ENCODE assay signal across 12 mouse cellular contexts in genomic region chr9:66274657-66275056, GRCm38 (mm10).
DNase-seq lines count a peak whose midpoint lies in the region; ATAC-seq and TF ChIP-seq lines count a peak whose summit lies in the region.
"Had no signal": no experiment of that assay in that cellular context is flagged by ENCODE, and none has a peak within 500 bp of the region (broad histone marks: within the 10 kb centered on the region; RNA-seq: fewer than 3 reads in every experiment).

No protein-coding gene starts in this region.

- H3K9me3 ChIP-seq in heart, embryonic 13.5 days, result no peaks in the 10 kb centered on the region
- H3K9me3 ChIP-seq in lung, postnatal 0 days (ENCODE audit: low read length), result no peaks in the 10 kb centered on the region
- no peaks in the 10 kb centered on the region for H3K9me3 ChIP-seq in forebrain, postnatal 0 days (ENCODE audit: low read length)
- no peaks in the 10 kb centered on the region for H3K9me3 ChIP-seq in stomach, embryonic 14.5 days (ENCODE audit: control insufficient read depth, low read depth, low read length)

- no peaks in the 10 kb centered on the region for H3K36me3 ChIP-seq in heart, embryonic 13.5 days
- H3K36me3 ChIP-seq in lung, postnatal 0 days (ENCODE audit: insufficient read depth, low read length), result no peaks in the 10 kb centered on the region
- H3K36me3 ChIP-seq in forebrain, postnatal 0 days (ENCODE audit: insufficient read depth), result no peaks in the 10 kb centered on the region
- H3K36me3 ChIP-seq in stomach, embryonic 14.5 days (ENCODE audit: control insufficient read depth, insufficient read depth, low read length), result no peaks in the 10 kb centered on the region

- no peaks in the 10 kb centered on the region for H3K27me3 ChIP-seq in heart, embryonic 13.5 days (replicated peaks)
- no peaks in the 10 kb centered on the region for H3K27me3 ChIP-seq in lung, postnatal 0 days (replicated peaks; ENCODE audit: insufficient read depth, low read length)
- no peaks in the 10 kb centered on the region for H3K27me3 ChIP-seq in forebrain, postnatal 0 days (ENCODE audit: insufficient read depth, low read length)
- no peaks in the 10 kb centered on the region for H3K27me3 ChIP-seq in stomach, embryonic 14.5 days (ENCODE audit: control insufficient read depth, insufficient read depth, low read length)

- ATAC-seq in heart, embryonic 13.5 days (ENCODE audit: extremely low read depth, insufficient number of reproducible peaks, low FRiP score, low TSS enrichment), result no peak
- 0 out of 2 replicates have a peak, but pooled peaks have one; percentile 22 for ATAC-seq in lung, postnatal 0 days
- no peak for ATAC-seq in forebrain, postnatal 0 days
- ATAC-seq in stomach, embryonic 14.5 days (ENCODE audit: insufficient number of reproducible peaks, insufficient read depth, low FRiP score, low read depth), result no peak
- no peak for ATAC-seq in inflammation-experienced regulatory T-cells, adult 6 months

- TF ChIP-seq POLR2A in lung, adult 2 months (IDR thresholded peaks at IDR 0.05; ENCODE audit: borderline replicate concordance, extremely low read depth, low read depth, low read length), result no peak

- peaks cover 36% of the 10 kb centered on the region for H3K4me1 ChIP-seq in heart, embryonic 13.5 days
- H3K4me1 ChIP-seq in lung, postnatal 0 days (ENCODE audit: insufficient read depth, low read depth, low read length), result peaks cover 2% of the 10 kb centered on the region; the same call in 1 of the 2 replicates
- peaks cover 10% of the 10 kb centered on the region for H3K4me1 ChIP-seq in lung, adult 2 months (ENCODE audit: control insufficient read depth, insufficient read depth, low read length)
- H3K4me1 ChIP-seq in forebrain, postnatal 0 days (ENCODE audit: insufficient read depth), result peaks cover 13% of the 10 kb centered on the region; the same call in 1 of the 2 replicates
- peaks cover 18% of the 10 kb centered on the region for H3K4me1 ChIP-seq in stomach, embryonic 14.5 days (ENCODE audit: control insufficient read depth, insufficient read depth, low read length)

- WGBS in heart, embryonic 13.5 days, result 63% methylated on average over 3 of the region's 3 CpGs
- 38% methylated on average over 3 of the region's 3 CpGs for whole genome bisulfite sequencing in lung, postnatal 0 days
- WGBS in lung, adult 2 months, result 61% methylated on average over 3 of the region's 3 CpGs
- 25% methylated on average over 3 of the region's 3 CpGs for WGBS in forebrain, postnatal 0 days
- WGBS in stomach, embryonic 14.5 days, result 49% methylated on average over 3 of the region's 3 CpGs

- H3K9ac ChIP-seq in heart, embryonic 13.5 days, result no peak overlapping the region
- no peak overlapping the region for H3K9ac ChIP-seq in lung, postnatal 0 days (replicated peaks; ENCODE audit: low read depth)
- H3K9ac ChIP-seq in forebrain, postnatal 0 days, result no peak overlapping the region
- no peak overlapping the region for H3K9ac ChIP-seq in stomach, embryonic 14.5 days (replicated peaks; ENCODE audit: low read depth, low read length)

- TF ChIP-seq CTCF in lung, postnatal 0 days (IDR thresholded peaks at IDR 0.05), result no peak
- no peak for TF ChIP-seq CTCF in lung, adult 2 months (IDR thresholded peaks at IDR 0.05; ENCODE audit: insufficient read depth, low read length)
- no peak for TF ChIP-seq CTCF in forebrain, postnatal 0 days (IDR thresholded peaks at IDR 0.05; ENCODE audit: low read depth)

- peak overlapping the region; percentile 72 for H3K4me2 ChIP-seq in heart, embryonic 13.5 days
- H3K4me2 ChIP-seq in lung, postnatal 0 days (replicated peaks; ENCODE audit: low read depth, low read length), result no peak overlapping the region
- peak overlapping the region; percentile 45 for H3K4me2 ChIP-seq in forebrain, postnatal 0 days (ENCODE audit: low read depth)
- no peak overlapping the region for H3K4me2 ChIP-seq in stomach, embryonic 14.5 days (replicated peaks; ENCODE audit: low read depth, low read length)

- no peak for DNase-seq in heart, adult 18-20 months
- no peak for DNase-seq in lung, postnatal 0 days (ENCODE audit: low spot score)
- no peak for DNase-seq in lung, adult 2 months
- DNase-seq in forebrain, postnatal 0 days, result no peak
- no peak for DNase-seq in embryo, embryonic 11 days
- DNase-seq: B cell, adult 2 months; gastrocnemius, postnatal 25 days; kidney, adult 11 months had no signal

- H3K27ac ChIP-seq in heart, embryonic 13.5 days (replicated peaks), result peak overlapping the region; percentile 81; the same call in 1 of the 2 replicates
- H3K27ac ChIP-seq in lung, postnatal 0 days (ENCODE audit: low read length), result no peak overlapping the region
- 0 out of 2 replicates have a peak overlapping the region, but pooled peaks have one; percentile 0 for H3K27ac ChIP-seq in forebrain, postnatal 0 days (ENCODE audit: low read depth, low read length)
- H3K27ac ChIP-seq in stomach, embryonic 14.5 days (ENCODE audit: low read length), result peak overlapping the region; percentile 22; the same call in 1 of the 2 replicates
- H3K27ac ChIP-seq: macrophage had no signal

- no peak overlapping the region for H3K4me3 ChIP-seq in heart, embryonic 13.5 days
- H3K4me3 ChIP-seq in lung, postnatal 0 days (ENCODE audit: low read depth, low read length), result no peak overlapping the region
- no peak overlapping the region for H3K4me3 ChIP-seq in lung, adult 2 months (replicated peaks; ENCODE audit: extremely low read depth, low read depth, low read length)
- no peak overlapping the region for H3K4me3 ChIP-seq in forebrain, postnatal 0 days (ENCODE audit: low read depth, low read length)
- no peak overlapping the region for H3K4me3 ChIP-seq in stomach, embryonic 14.5 days (ENCODE audit: low read depth, low read length)

- TF ChIP-seq EP300 in lung, postnatal 0 days (IDR thresholded peaks at IDR 0.05), result no peak

Comparison
In these comparisons a context has a peak if more than half of its experiments do, and no peak if none do; other contexts are left out.
1. H3K4me2 ChIP-seq: peak in heart, embryonic 13.5 days (single experiment) and forebrain, postnatal 0 days (single experiment); none in lung, postnatal 0 days (single experiment) and stomach, embryonic 14.5 days (single experiment).